Mouse (Mus musculus) liver, adult (tissue): ENCODE results near the gene Apoh.

ENCODE experiments used
- GATA4 ChIP-seq: IDR thresholded peaks from 2 replicates; pipeline ENCODE4 v1.6.1; 2014; ENCODE audit warnings: mild to moderate bottlenecking, low read length; ENCODE audit not compliant: insufficient replicate concordance

Apoh gene

GRCm38 (mm10) chr11:108342781-108343768, at the start of gene Apoh:
TSS of gene Apoh (plus strand) at chr11:108343354.
- no peak for TF ChIP-seq GATA4

GRCm38 (mm10) chr11:108293843-108294242, 49.3 kb upstream of the Apoh start:
- TF ChIP-seq GATA4: no peak

GRCm38 (mm10) chr11:108294305-108294813, 48.8 kb upstream of the Apoh start:
- no peak for TF ChIP-seq GATA4

- no peak for TF ChIP-seq GATA4
These were observed 47.8 kb upstream of the Apoh start for GRCm38 (mm10) chr11:108295373-108295772.

GRCm38 (mm10) chr11:108297956-108298355, 45.2 kb upstream of the Apoh start:
- no peak for TF ChIP-seq GATA4

- TF ChIP-seq GATA4: no peak
These were observed 43.2 kb upstream of the Apoh start for GRCm38 (mm10) chr11:108299913-108300312.

GRCm38 (mm10) chr11:108300443-108300842, 42.7 kb upstream of the Apoh start:
- no peak for TF ChIP-seq GATA4

GRCm38 (mm10) chr11:108301036-108301435, 42.1 kb upstream of the Apoh start:
- no peak for TF ChIP-seq GATA4

GRCm38 (mm10) chr11:108301796-108302490, 41.2 kb upstream of the Apoh start:
- TF ChIP-seq GATA4: no peak

- TF ChIP-seq GATA4: no peak
These were observed 39.4 kb upstream of the Apoh start for GRCm38 (mm10) chr11:108303787-108304186.

GRCm38 (mm10) chr11:108307258-108307657, 35.9 kb upstream of the Apoh start:
- peak; percentile 95; the same call in 1 of the 2 replicates for TF ChIP-seq GATA4

GRCm38 (mm10) chr11:108308253-108308652, 34.9 kb upstream of the Apoh start:
- TF ChIP-seq GATA4: no peak

- no peak for TF ChIP-seq GATA4
These were observed 33.4 kb upstream of the Apoh start for GRCm38 (mm10) chr11:108309791-108310190.

- TF ChIP-seq GATA4: no peak
These were observed 31.2 kb upstream of the Apoh start for GRCm38 (mm10) chr11:108311912-108312311.

- no peak for TF ChIP-seq GATA4
These were observed 30.6 kb upstream of the Apoh start for GRCm38 (mm10) chr11:108312516-108312915.

- no peak for TF ChIP-seq GATA4
These were observed 27.4 kb upstream of the Apoh start for GRCm38 (mm10) chr11:108315736-108316135.
